Mouse (Mus musculus) heart, adult 2 months (tissue): ENCODE measurements at regions not wholly inside any gene's neighbourhood (a gene's known extent, or its start where the extent isn't known, plus 50 kb on each side); places are given as distances from the start of the nearest gene placed in this dataset.

ENCODE experiments used
- CTCF ChIP-seq: fragments of 200-600 bp; IDR thresholded peaks from 2 replicates; pipeline ENCODE4 v1.8.1; 2022; ENCODE audit warnings: antibody characterized with exemption, mild to moderate bottlenecking, moderate library complexity
- EP300 ChIP-seq: fragments of 200-500 bp; IDR thresholded peaks from 2 replicates; pipeline ENCODE4 v1.6.1; 2011; ENCODE audit warnings: low read depth, low read length, control low read depth; ENCODE audit not compliant: insufficient read depth

- TF ChIP-seq EP300 (no peak), CTCF (no peak)
These were observed 61.2 kb downstream of the Klf4 start for GRCm38 (mm10) chr4:55470779-55471663.
